Mouse (Mus musculus): ENCODE results near the gene Ubr4.
"Not testable (repeated sequence)": the region's sequence is repeated elsewhere in the genome, so short reads cannot be mapped to it uniquely, and the experiment has no call there.

Gene Ubr4

GRCm38 (mm10) chr4:139530248-139530647, 177.8 kb downstream of the Ubr4 start, which contains the start of gene Iffo2:
Gene Iffo2 (plus strand): TSS chr4:139530548.
- not testable (repeated sequence) for DNase-seq (ENCODE audit: extremely low read depth, insufficient read length, low spot score)

- no peak for DNase-seq (ENCODE audit: extremely low read depth, insufficient read length, low spot score)
Measured at GRCm38 (mm10) chr4:139532081-139532480, 179.7 kb downstream of the Ubr4 start.

- DNase-seq (ENCODE audit: extremely low read depth, insufficient read length, low spot score) = peak; percentile 90
Measured at GRCm38 (mm10) chr4:139535127-139535695, 182.8 kb downstream of the Ubr4 start.

GRCm38 (mm10) chr4:139535719-139536118, 183.3 kb downstream of the Ubr4 start:
- DNase-seq (ENCODE audit: extremely low read depth, insufficient read length, low spot score) = no peak

GRCm38 (mm10) chr4:139536706-139537105, 184.3 kb downstream of the Ubr4 start:
- DNase-seq (ENCODE audit: extremely low read depth, insufficient read length, low spot score) = no peak
